Mouse (Mus musculus): ENCODE results near the gene Pnrc2.
A peak's percentile ranks its signal among the peaks of the same experiment; 100 is the strongest.

Pnrc2 gene

GRCm38 (mm10) chr4:135872015-135872414 is 1.6 kb downstream of the Pnrc2 start:
- no peak for DNase-seq (ENCODE audit: low spot score in 2 of 2)

GRCm38 (mm10) chr4:135870227-135871023 is 3.2 kb downstream of the Pnrc2 start:
- no peak for DNase-seq (ENCODE audit: low spot score in 2 of 2)

GRCm38 (mm10) chr4:135868996-135869395 is 4.7 kb downstream of the Pnrc2 start:
- no peak for DNase-seq (ENCODE audit: low spot score in 2 of 2)

- DNase-seq (ENCODE audit: low spot score in 2 of 2), result no peak
These were observed 16.0 kb downstream of the Pnrc2 start for GRCm38 (mm10) chr4:135857597-135858186.

GRCm38 (mm10) chr4:135856223-135857091 is 17.2 kb downstream of the Pnrc2 start:
- DNase-seq (ENCODE audit: low spot score in 2 of 2), result peak; percentile 40 to 53

GRCm38 (mm10) chr4:135855536-135856222 is 18.0 kb downstream of the Pnrc2 start, which contains the start of gene Srsf10:
Gene Srsf10 (plus strand): TSS chr4:135855747.
- peak; percentile 95 to 96 for DNase-seq (ENCODE audit: low spot score in 2 of 2)

- peak in 1 of 2 experiments; percentile 38 for DNase-seq (ENCODE audit: low spot score in 2 of 2)
These were observed 18.6 kb downstream of the Pnrc2 start for GRCm38 (mm10) chr4:135855080-135855479.

GRCm38 (mm10) chr4:135854630-135855029 is 19.0 kb downstream of the Pnrc2 start:
- no peak for DNase-seq (ENCODE audit: low spot score in 2 of 2)

- DNase-seq (ENCODE audit: low spot score in 2 of 2), result no peak
These were observed 19.6 kb downstream of the Pnrc2 start for GRCm38 (mm10) chr4:135853987-135854546.

- DNase-seq (ENCODE audit: low spot score in 2 of 2), result peak; percentile 41 to 58
These were observed 21.7 kb downstream of the Pnrc2 start for GRCm38 (mm10) chr4:135851942-135852341.

GRCm38 (mm10) chr4:135850411-135851095 is 23.1 kb downstream of the Pnrc2 start:
- DNase-seq (ENCODE audit: low spot score in 2 of 2), result peak; percentile 36 to 60

- no peak for DNase-seq (ENCODE audit: low spot score in 2 of 2)
These were observed 26.1 kb downstream of the Pnrc2 start for GRCm38 (mm10) chr4:135847581-135847980.

GRCm38 (mm10) chr4:135844400-135844799 is 29.2 kb downstream of the Pnrc2 start:
- DNase-seq (ENCODE audit: low spot score in 2 of 2), result no peak

GRCm38 (mm10) chr4:135839293-135840011 is 34.2 kb downstream of the Pnrc2 start:
- no peak for DNase-seq (ENCODE audit: low spot score in 2 of 2)

GRCm38 (mm10) chr4:135838925-135839292 is 34.7 kb downstream of the Pnrc2 start:
- DNase-seq (ENCODE audit: low spot score in 2 of 2), result no peak

GRCm38 (mm10) chr4:135834124-135834717 is 39.4 kb downstream of the Pnrc2 start:
- DNase-seq (ENCODE audit: low spot score in 2 of 2), result no peak

- DNase-seq (ENCODE audit: low spot score in 2 of 2), result no peak
These were observed 40.1 kb downstream of the Pnrc2 start for GRCm38 (mm10) chr4:135833301-135834123.

- DNase-seq (ENCODE audit: low spot score in 2 of 2), result no peak
These were observed 41.6 kb downstream of the Pnrc2 start for GRCm38 (mm10) chr4:135832070-135832469.

- no peak for DNase-seq (ENCODE audit: low spot score in 2 of 2)
These were observed 45.2 kb downstream of the Pnrc2 start for GRCm38 (mm10) chr4:135828491-135828890.

All from spleen, postnatal 36 days (tissue).